Mouse (Mus musculus) activated CD4-positive, CD25-positive, alpha-beta regulatory T cell, adult 4 months (primary cell): ENCODE data around the gene Col25a1. TPM values are rescaled to one million over a fixed set of nuclear protein-coding genes. Genes with fewer than 3 reads are reported as not detected.
A peak's percentile ranks its signal among the peaks of the same experiment; 100 is the strongest.

Experiments
- ATAC-seq: one replicate; pipeline ENCODE4 v1.8.0; 2017
- polyA plus RNA-seq, 2 experiments: library from polyadenylated mRNA; unstranded; fragments of 100-300 nt; shearing (Covaris generic); gene quantifications; one replicate each; pipeline ENCODE4 v1.2.1; 2017

The Col25a1 gene
- polyA plus RNA-seq, 2 experiments from 2014 or later: 0.30 TPM; not detected in 1

DNA sequence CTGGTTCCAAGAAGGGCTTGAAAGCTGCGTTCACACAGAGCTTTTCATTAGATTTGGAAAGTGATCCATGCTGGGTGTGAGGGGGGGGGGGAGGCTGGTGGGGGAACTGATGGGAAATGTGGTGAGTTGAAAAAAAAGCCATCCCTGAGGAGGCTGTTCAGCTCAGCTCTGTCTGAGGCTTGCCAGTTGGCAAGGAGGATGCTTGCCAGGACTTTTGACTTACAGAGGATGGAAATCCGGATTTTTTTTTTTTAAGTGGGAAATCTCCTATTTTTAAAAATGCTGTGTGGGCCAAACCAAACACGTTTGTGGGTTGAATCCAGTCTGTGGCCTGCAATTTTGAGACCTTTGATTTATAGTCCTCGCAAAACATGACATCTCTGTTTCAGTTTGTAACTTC, 35.6 kb downstream of the Col25a1 start:
- ATAC-seq: no peak

DNA sequence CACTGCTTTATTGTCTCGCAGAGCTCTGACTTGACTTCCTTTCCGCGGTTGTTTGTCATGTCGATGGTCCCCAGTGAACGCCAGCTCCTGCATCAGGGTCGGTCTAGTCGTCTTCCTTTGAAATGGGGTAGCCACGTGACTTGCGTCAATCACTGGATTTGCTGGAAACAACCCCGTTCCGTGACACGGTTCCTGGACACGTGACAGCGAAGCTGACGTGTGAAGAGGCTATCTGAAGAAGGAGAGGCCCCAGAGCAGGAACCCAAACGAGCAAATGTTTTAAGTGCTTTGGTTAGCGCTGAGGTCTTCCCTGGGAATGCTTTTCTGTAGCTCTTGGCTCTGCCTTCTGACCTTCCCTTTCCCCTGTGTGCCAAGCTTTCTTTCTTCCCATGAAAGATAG, 41.5 kb downstream of the Col25a1 start:
- ATAC-seq: no peak

DNA sequence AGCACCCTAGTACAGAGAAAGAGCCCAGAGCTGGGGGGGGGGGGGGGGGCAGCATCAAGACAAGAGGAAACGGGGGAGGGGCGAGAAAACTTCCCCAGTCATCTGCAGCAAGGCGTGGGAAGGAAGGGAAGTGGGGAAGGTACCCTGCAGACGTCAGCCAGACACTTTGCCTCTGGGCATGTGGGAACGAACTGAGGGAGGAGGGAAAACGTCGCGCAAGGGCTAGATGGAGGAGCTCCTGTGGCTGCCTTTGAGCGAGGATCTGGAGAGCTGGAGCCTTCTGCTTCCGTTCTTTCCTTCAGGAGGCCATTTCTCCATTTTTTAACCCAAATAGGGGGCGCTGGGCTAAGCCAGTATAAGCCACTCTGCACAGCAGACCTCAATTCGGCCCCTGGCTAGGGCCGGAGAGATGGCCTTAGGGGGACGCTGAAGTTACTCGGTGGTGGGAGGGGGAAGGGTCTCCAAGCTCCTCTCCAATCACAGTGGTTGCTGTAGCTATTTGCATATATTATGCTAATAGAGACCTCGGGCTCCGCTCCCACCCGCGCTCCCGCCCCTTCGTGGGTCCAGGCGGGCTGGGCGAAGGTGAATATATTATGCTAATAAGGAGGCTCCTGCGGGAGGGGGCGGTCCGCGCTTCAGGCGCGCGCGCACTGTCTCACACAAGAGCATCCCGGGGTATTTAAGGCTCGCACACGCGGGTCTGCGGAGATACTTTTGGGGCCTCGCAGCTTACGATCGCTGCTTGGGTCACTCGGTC, 49.1 kb downstream of the Col25a1 start:
- peak; percentile 46 for ATAC-seq

DNA sequence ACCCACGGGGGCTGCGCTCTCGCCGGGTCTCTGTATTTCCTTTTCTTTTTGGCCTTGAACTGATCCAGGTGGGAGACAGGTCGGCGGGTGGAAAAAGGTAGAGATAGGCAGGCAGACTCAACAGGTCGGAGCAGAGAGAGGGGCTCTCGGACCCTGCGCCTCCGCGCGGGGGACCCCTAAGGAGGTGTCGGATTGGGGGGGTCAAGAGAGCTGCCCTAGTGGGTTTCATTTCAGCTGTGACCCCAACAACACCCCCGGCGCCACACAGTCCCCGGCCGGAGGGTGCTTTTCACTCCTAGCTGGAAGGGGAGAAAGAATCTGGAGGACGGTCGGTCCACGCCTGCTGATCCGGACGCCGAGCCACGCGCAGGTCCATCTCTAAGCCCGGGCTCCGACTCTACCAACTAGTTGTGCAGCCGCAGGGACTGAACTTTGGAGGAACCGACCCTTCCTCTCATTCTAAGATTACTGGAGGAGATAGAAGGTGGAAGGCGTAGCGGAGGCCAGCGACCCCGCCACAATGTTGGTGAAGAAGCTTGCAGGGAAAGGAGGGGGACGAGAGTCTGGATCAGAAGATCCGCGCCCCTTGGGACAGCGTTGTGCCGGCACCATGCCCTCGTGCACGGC, 49.8 kb downstream of the Col25a1 start:
- ATAC-seq: no peak

- ATAC-seq: no peak
Measured at GRCm38 (mm10) chr3:130181591-130181980, 50.3 kb downstream of the Col25a1 start.

DNA sequence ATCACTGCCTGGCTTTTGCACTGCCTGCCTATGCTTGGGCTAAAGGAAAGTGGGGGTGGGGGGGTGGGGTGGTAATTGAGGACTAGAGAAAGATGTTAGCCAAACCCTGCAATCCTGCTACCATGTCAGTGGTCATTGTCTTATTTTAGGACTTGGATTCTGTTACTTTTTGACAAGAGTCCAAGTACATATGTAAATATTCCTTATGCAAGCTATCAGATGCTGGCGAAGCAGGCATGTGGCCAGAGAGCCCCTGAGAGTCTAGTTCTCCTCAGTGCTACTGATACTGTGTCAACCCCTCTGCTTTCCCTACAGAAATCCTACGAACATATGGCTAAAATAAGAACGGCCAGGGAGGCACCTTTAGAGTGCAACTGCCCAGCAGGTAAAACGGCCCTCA, 51.1 kb downstream of the Col25a1 start:
- no peak for ATAC-seq

DNA sequence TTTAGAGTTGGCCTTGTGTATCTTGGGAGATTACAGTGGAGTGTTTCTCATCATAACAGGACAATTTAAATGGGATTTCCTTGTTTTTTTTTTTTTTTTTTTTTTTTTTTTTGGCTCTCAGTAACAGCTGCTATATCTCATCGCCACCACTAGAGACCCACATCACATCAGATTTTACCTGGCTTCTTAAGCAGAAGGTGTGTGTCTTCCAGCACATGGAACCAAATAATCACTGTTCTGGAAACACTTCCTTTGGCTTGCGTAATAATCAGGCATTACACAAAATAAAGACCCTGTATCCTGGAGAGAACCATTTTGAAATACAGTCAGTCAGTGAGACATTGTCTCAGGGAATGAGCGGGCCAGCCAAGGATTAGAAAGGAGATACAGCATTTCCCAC, 53.8 kb downstream of the Col25a1 start:
- no peak for ATAC-seq

GRCm38 (mm10) chr3:130187588-130187987, 56.3 kb downstream of the Col25a1 start:
- ATAC-seq: no peak

- no peak for ATAC-seq
Measured at GRCm38 (mm10) chr3:130193450-130193849, 62.1 kb downstream of the Col25a1 start.

GRCm38 (mm10) chr3:130214631-130215030, 83.3 kb downstream of the Col25a1 start:
- ATAC-seq: no peak

DNA sequence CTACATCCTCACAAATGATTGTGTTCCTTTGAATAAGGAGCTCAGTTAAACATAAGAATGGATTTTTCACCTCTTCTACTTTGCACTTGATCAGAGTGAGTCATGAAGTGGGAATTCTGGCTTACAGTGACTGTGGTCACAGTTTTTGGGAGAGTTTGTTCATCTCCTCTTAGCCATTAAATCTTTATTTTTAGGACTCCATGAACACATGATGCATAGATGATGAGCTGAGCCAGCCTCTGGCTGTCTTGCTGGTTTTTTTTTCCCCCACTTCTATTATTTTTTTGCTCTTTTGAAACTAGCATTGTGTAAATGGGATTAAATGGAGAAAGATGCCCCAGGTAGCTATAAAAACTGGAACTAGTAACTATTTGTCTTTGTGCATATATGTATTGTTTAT, 84.8 kb downstream of the Col25a1 start:
- no peak for ATAC-seq

DNA sequence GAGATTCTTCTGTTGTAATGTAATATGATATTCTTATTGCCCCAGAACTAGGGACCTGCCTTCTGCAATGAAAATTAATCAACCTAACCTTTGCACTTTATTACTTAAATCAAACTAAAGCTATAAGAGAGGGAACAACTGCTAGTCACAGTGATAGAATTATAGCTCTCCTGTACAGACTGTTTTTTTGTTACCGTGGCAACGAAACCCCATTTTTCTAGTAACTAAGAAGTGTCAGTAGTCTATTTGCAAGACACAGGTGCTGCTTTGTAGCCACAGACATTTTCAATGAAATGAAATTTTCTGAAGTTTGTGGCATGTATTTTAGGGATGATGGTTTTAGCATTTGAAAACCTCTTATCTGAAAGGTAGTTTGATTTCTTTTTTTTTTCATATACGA, 85.3 kb downstream of the Col25a1 start:
- ATAC-seq: no peak

- no peak for ATAC-seq
Measured at GRCm38 (mm10) chr3:130217705-130218104, 86.4 kb downstream of the Col25a1 start.

DNA sequence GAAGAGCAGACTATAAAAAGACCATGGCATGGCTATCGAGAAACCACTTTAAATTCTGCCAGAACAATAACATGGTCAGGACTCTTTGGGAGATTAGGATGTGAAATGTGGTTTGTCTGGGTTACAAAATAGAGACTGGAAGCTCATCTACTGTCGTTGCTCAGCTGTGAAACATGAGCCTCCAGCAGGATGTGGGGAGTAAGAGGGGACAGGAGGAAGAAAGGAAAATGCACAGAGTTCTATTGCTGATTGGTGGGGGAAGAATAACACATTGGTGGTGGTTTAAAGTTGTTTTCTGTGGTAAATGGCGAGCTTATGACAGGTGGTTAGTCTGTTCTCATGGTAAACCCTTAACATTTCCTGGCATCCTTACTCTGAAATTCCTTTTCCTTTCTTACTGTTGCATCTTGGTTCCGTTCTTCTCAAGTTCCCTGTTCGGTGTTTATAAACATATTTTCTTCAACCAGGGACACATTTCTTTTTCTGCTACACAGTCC, 87.0 kb downstream of the Col25a1 start:
- no peak for ATAC-seq

- no peak for ATAC-seq
Measured at GRCm38 (mm10) chr3:130220811-130221210, 89.5 kb downstream of the Col25a1 start.

DNA sequence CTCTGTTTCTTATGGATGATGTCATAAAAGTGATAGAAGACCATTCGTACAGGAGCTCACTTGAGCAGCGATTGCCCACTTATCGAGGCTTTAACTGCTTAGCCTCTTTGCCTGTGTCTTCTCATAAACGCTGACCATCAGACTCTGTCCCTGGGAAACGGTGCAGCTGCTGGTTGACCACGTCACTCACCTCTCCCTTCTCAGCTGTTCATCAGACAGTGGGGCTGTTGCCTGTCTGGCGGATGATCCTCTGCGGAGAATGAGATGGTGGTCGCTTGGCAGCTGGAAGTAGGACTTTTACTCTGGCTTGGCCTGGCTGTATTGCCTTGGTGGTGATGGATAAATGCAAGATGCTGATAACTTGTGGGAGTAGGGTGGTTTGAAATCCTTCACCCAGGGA, 96.9 kb downstream of the Col25a1 start:
- ATAC-seq: no peak

- no peak for ATAC-seq
Measured at GRCm38 (mm10) chr3:130232944-130233343, 101.6 kb downstream of the Col25a1 start.

GRCm38 (mm10) chr3:130235233-130235632, 103.9 kb downstream of the Col25a1 start:
- ATAC-seq: no peak

- no peak for ATAC-seq
Measured at GRCm38 (mm10) chr3:130236129-130236528, 104.8 kb downstream of the Col25a1 start.

- ATAC-seq: no peak
Measured at GRCm38 (mm10) chr3:130237852-130238251, 106.6 kb downstream of the Col25a1 start.

GRCm38 (mm10) chr3:130241924-130242323, 110.6 kb downstream of the Col25a1 start:
- ATAC-seq: no peak

GRCm38 (mm10) chr3:130242647-130243296, 111.5 kb downstream of the Col25a1 start:
- ATAC-seq: no peak

DNA sequence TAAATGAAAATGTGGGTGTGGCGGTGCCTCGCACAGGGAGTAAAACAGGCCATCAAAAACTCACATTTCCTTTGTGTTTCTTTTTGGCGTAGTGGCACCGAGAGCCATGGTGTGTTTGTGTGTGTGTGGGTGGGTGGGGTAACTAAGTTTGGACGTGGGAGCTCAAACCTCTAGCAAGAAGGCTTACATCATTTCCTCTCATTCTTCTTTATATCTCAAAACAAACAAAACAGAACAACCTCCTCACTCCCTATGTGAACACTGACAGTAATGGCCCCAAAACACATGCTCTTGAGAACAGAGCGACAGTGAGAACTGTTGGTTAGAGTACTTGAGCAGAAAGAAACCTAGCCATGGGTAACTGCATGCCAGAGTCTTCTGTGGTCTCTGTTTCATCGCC, 121.1 kb downstream of the Col25a1 start:
- no peak for ATAC-seq

DNA sequence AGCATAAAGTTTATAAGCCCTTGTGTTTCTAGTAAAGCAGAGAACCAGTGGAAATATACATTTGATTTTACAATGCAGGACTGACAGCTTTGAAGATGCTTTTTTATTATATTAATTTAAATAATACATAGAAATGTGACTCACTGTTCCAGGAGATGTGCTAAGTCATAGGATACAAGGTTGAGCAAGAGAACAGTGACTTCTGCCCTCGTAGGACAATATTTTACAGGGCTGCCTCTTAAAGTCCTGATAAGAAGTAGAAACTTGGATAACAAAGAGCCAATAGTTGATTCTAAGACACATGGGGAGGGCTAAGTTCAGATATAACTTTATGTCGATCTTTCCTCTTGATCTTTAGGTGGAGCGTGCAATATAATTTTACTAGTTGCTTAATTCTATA, 124.8 kb downstream of the Col25a1 start:
- no peak for ATAC-seq
